Mouse (Mus musculus) midbrain, postnatal 0 days (tissue): ENCODE results near the gene Ccr10. TPM values are rescaled to one million over a fixed set of nuclear protein-coding genes. Genes with fewer than 3 reads are reported as not detected.

ENCODE experiments used
- ATAC-seq: fragments of 200-750 bp; cut with Nextera tagmentation; 2 replicates; pipeline ENCODE4 v1.8.0; 2017; ENCODE audit warnings: moderate number of reproducible peaks, mild to moderate bottlenecking, moderate TSS enrichment, moderate library complexity; ENCODE audit not compliant: low FRiP score
- DNase-seq: peaks from one replicate; pipeline ENCODE4 v3.0.0-alpha.2; 2015; ENCODE audit warnings: low spot score
- H3K27ac ChIP-seq: fragments of 300-500 bp; sonication (generic); 2 replicates; pipeline ENCODE4 v1.5.1; 2014; ENCODE audit warnings: low read depth, mild to moderate bottlenecking, low read length, mixed read lengths
- H3K27me3 ChIP-seq: fragments of 300-500 bp; sonication (generic); 2 replicates; pipeline ENCODE4 v1.6.1; 2014; ENCODE audit warnings: low read length, control low read depth, mixed read lengths; ENCODE audit not compliant: insufficient read depth
- H3K36me3 ChIP-seq: fragments of 300-500 bp; sonication (generic); 2 replicates; pipeline ENCODE4 v1.6.1; 2014; ENCODE audit warnings: low read length, control low read depth, mixed read lengths; ENCODE audit not compliant: insufficient read depth
- H3K4me1 ChIP-seq: fragments of 300-500 bp; sonication (generic); 2 replicates; pipeline ENCODE4 v1.6.1; 2014; ENCODE audit warnings: mild to moderate bottlenecking, control low read depth, antibody characterized with exemption, low read length, mixed read lengths; ENCODE audit not compliant: insufficient read depth
- H3K4me2 ChIP-seq: fragments of 300-500 bp; sonication (generic); 2 replicates; pipeline ENCODE4 v1.6.1; 2014; ENCODE audit warnings: low read depth, mild to moderate bottlenecking, low read length, mixed read lengths; ENCODE audit not compliant: poor library complexity, severe bottlenecking
- H3K4me3 ChIP-seq: fragments of 300-500 bp; sonication (generic); 2 replicates; pipeline ENCODE4 v1.5.1; 2014; ENCODE audit warnings: low read depth, mild to moderate bottlenecking, low read length, moderate library complexity
- H3K9ac ChIP-seq: fragments of 300-500 bp; sonication (generic); replicated peaks from 2 replicates; pipeline ENCODE4 v1.6.1; 2014; ENCODE audit warnings: mild to moderate bottlenecking, low read length, moderate library complexity, mixed read lengths; ENCODE audit not compliant: poor library complexity, severe bottlenecking
- H3K9me3 ChIP-seq: fragments of 300-500 bp; sonication (generic); 2 replicates; pipeline ENCODE4 v1.6.1; 2016; ENCODE audit warnings: low read length, control low read depth
- CTCF ChIP-seq: IDR thresholded peaks from 2 replicates; pipeline ENCODE4 v1.5.1; 2016; ENCODE audit warnings: antibody characterized with exemption, mild to moderate bottlenecking
- WGBS: fragments of 180-500 bp; shearing (Covaris S2); extraction: QIAGEN DNeasy Blood & Tissue Kit; methylation state at CpG from one replicate; pipeline ENCODE4 v1.1.7; 2014; 5-methylcytosine and 5-hydroxymethylcytosine counted together
- polyA plus RNA-seq: library from polyadenylated mRNA; unstranded; fragments of >200 nt; fragmentation: Nextera tagmentation; extraction: Ambion mirVana; gene quantifications from 2 replicates; pipeline ENCODE4 v1.2.1, GENCODE M21; 2015
- total RNA-seq: library from RNA; depleted of rRNA; stranded (reverse); fragments of >200 nt; gene quantifications from 2 replicates; pipeline ENCODE4 v1.2.3, GENCODE M21; 2014

The Ccr10 gene
- total and polyA plus RNA-seq, 2 experiments from 2014 or later: 0.83 to 1.4 TPM

DNA sequence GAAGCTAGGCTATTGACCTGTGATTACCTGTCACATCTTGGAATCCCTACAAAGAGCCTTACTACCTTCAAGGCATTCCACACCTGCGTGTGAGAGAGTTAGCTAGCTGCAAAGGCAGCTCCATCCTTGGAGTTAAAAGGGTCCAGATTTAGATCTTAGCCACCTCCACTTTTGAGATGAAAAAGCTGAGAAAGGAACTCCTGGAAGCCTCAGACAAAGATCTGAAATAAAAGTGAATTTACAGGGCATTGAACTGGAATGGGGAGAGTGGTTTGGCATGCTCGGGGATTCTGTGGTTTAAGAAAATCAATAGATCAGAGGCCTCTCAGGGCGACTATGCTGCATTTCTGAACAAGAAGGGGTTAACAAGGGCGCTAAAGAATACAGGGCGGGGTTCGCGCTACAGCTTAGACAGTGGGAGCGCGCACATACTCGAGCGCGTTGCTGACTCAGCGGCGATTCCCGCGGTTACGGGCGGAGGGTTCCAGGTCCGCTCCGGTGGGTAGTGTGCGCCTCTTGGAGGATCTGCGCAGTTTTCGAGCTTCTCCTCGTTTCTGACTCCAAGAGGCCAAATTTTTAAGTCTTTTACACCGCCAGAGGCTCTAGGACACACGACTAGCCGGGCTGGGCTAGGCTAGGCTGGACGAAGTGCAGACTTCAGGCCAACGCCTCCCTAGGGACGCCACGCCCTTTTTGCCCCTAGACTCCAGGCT is 3.4 kb downstream of the Ccr10 start:
- H3K27me3 ChIP-seq: peaks cover 20% of the 10 kb centered on the region
- H3K9me3 ChIP-seq: no peaks in the 10 kb centered on the region
- DNase-seq (peak; percentile 87), ATAC-seq (peak; percentile 42; the same call in 1 of the 2 replicates)
- peak overlapping the region; percentile 81 for H3K4me2 ChIP-seq
- peaks cover 27% of the 10 kb centered on the region for H3K4me1 ChIP-seq
- WGBS: under 1% methylated on average over 31 of the region's 31 CpGs
- TF ChIP-seq CTCF: no peak
- peaks cover 9% of the 10 kb centered on the region for H3K36me3 ChIP-seq
- H3K4me3 ChIP-seq: peak overlapping the region; percentile 65
- H3K27ac ChIP-seq: peak overlapping the region; percentile 72
- peak overlapping the region; percentile 54 for H3K9ac ChIP-seq

DNA sequence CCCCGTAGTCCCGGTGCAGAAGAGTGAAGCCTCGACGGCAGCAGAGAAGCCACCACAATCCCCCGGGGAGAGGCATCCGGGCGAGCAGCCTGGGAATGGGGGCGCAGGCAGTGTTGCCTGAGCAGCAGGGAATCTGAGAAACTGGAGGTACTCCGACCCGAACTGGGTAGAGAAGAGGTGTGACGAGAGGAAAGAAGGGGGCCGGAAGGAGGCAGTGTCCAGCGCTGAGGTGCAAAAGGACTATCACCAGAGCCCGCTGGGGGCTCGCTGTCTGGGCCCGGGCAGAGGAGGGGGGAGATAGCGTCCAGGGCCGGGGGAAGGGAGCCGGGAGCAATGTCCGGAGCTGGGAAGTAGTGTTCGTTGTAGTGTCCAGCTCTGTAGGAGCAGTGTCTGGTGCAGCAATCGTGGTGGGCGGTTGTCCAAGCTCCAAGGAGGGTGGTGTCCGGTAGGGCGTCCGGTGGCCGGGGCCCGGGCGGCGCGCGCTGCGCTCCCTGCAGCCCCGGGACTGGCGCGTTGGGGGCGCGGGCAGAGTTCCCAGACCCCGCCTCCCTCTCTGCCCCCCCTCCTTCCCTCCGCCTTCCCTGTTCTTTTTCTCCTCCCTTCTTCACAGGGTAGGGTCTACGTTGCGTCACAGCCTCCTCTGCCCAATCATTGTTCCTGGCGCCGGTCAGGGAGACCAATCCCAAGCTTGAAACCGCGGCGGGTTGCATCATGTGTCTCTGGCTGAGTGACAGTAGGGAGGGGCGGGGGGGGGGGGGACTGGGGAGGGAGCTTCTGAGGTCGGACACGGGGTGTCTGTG is 4.2 kb downstream of the Ccr10 start, which contains the start of gene Plekhh3:
Plekhh3 (minus strand) TSS at position 541 of the 800 bp plus-strand sequence.
- WGBS: under 1% methylated on average over 43 of the region's 50 CpGs

DNA sequence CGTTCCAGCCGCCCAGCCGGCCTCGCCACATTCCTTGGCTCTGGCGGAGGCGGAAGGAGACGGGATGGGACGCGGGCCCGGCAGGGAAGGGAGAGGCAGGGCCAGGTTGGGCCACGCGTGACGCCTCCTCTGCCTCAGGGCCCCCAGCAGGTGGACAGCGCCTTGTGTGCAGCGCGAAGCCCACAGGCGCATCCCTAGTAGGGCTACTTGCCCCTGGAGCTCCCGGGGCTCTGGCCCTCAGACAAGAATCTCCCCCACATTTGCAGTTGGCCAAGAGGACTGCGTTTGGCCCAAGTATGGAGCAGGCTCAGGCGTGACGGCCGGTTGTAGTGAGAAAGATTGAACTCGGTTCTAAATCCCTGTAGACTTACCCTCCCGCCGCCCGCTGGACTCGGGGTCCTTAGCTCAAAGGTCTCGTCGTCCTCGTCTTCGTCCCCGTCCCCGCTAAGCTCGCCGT is 4.9 kb downstream of the Ccr10 start, which contains the start of gene Cntnap1:
Cntnap1 (plus strand) TSS at position 170 of the 457 bp plus-strand sequence.
- DNase-seq (peak; percentile 37), ATAC-seq (no peak)
- no peak for TF ChIP-seq CTCF
- peak within 1 kb of the TSS; percentile 65 for H3K4me3 ChIP-seq
- H3K4me1 ChIP-seq: peaks cover 27% of the 10 kb centered on the region
- H3K36me3 ChIP-seq: peaks cover 20% of the 10 kb centered on the region
- H3K9me3 ChIP-seq: no peaks in the 10 kb centered on the region
- 0% methylated on average over 30 of the region's 35 CpGs for WGBS
- peak within 1 kb of the TSS; percentile 64 for H3K9ac ChIP-seq
- H3K27me3 ChIP-seq: peaks cover 33% of the 10 kb centered on the region
- H3K4me2 ChIP-seq: peak within 1 kb of the TSS; percentile 91
- H3K27ac ChIP-seq: peak within 1 kb of the TSS; percentile 74

More for the DNA sequence above, 4.2 kb downstream of the Ccr10 start, which contains the start of gene Plekhh3:
- Histone ChIP-seq H3K9ac (peak within 1 kb of the TSS; percentile 64), H3K27me3 (peaks cover 28% of the 10 kb centered on the region), H3K4me1 (peaks cover 27% of the 10 kb centered on the region), H3K4me2 (peak within 1 kb of the TSS; percentile 91), H3K27ac (peak within 1 kb of the TSS; percentile 74), H3K36me3 (peaks cover 15% of the 10 kb centered on the region), H3K9me3 (no peaks in the 10 kb centered on the region), H3K4me3 (peak within 1 kb of the TSS; percentile 65)
- DNase-seq (peak; percentile 99), ATAC-seq (peak; percentile 95)
- peak; percentile 29 for TF ChIP-seq CTCF

DNA sequence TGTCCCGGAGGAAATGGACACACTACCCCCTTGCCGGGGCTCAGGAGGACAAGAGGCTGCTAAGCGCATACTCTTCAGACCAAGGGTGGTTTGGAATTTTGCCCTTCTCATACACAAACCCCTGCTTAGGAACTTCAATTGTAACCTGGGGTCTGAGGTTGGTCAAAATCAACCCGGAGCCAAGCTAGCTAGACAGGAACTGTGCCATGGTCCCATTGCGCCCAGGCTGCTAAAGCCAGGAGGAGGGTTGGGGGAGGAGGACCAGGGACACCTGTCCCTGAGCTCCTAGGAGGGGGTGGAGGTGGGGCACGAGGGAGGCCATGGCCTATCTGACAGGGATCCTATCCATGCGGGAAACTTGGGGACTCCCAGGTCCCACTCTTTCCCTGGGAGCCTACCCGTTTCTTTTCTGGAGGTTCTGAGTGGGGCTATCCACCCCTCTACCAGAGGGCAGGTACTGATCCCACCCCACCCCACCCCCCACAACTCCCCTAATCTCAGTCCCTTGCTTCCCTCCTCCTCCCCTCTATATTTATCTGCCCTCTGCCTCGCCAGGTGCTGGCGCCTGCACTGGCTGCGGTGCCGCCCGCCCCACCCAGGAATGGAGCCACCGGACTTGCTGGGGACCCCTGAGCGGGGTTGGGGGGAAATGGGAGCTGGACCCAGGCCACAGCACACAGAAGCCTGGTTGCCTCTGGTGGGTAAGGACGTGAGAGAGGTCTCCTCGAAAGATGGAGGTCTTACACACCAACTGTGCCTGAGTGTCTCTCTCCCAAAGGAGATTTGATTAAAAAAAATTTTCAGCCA is 5.7 kb downstream of the Ccr10 start:
- WGBS: 16% methylated on average over 17 of the region's 17 CpGs
- TF ChIP-seq CTCF: no peak

DNA sequence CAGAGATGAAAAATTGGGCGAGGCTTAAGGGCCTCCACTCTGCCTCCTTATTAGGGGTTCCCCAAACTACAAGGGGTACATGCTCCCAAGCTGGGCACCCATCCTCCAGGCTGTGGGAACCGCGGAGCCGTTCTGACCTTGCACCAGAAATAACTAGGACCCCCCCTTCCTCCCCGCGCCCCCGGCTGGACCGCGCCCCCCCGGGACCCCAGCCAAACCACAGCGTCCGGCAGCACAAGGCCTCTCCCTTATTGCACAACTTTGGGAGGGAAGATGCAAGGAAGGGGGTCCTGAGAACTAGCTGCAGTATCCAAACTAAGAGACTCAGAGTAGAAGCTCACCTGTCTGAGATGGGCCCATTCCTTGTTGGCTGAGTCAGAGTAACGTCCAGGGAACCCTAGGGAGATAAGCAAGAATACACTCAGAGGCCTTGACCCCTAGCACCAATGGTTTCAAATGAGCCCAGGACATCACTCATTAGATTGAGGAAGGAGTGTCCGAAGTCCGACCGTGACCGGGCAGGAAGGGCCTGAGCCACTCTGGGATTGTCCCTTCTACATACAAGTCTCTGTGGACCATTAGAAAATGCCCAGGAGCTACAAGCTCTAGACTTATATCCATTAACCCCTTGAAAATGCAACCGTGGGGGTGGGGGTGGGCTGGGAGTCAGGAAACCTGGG is 6.8 kb downstream of the Ccr10 start:
- DNase-seq: no peak
- 71% methylated on average over 18 of the region's 18 CpGs for WGBS
- Histone ChIP-seq H3K9me3 (no peaks in the 10 kb centered on the region), H3K4me2 (peak overlapping the region; percentile 91; the same call in 1 of the 2 replicates), H3K27me3 (peaks cover 45% of the 10 kb centered on the region), H3K4me3 (no peak overlapping the region), H3K36me3 (peaks cover 31% of the 10 kb centered on the region), H3K4me1 (peaks cover 18% of the 10 kb centered on the region; the same call in 1 of the 2 replicates), H3K27ac (no peak overlapping the region), H3K9ac (no peak overlapping the region)
- TF ChIP-seq CTCF: no peak
- ATAC-seq: no peak

More for the DNA sequence above, 5.7 kb downstream of the Ccr10 start:
- H3K27ac ChIP-seq: no peak overlapping the region
- H3K36me3 ChIP-seq: peaks cover 26% of the 10 kb centered on the region
- peak overlapping the region; percentile 65 for H3K4me3 ChIP-seq
- ATAC-seq (no peak), DNase-seq (no peak)
- no peaks in the 10 kb centered on the region for H3K9me3 ChIP-seq
- peak overlapping the region; percentile 91 for H3K4me2 ChIP-seq
- 0 out of 2 replicates have a peak overlapping the region, but pooled peaks have one; percentile 14 for H3K9ac ChIP-seq
- H3K4me1 ChIP-seq: peaks cover 23% of the 10 kb centered on the region
- H3K27me3 ChIP-seq: peaks cover 42% of the 10 kb centered on the region
